Mouse (Mus musculus): ENCODE results near the gene 1700020D05Rik. TPM values are rescaled to one million over a fixed set of nuclear protein-coding genes. Genes with fewer than 3 reads are reported as not detected.

Gene 1700020D05Rik
- polyA plus RNA-seq, 2 experiments, result 0.81 TPM; not detected in 1

- Histone ChIP-seq H3K36me3 (replicated peaks; ENCODE audit: control insufficient read depth, insufficient read depth, low read depth) (no peaks in the 10 kb centered on the region), H3K27me3 (ENCODE audit: control insufficient read depth, insufficient read depth, low read length) (no peaks in the 10 kb centered on the region), H3K9ac (replicated peaks) (no peak overlapping the region), H3K27ac (no peak overlapping the region), H3K9me3 (ENCODE audit: control insufficient read depth, low read length) (no peaks in the 10 kb centered on the region), H3K4me3 (ENCODE audit: insufficient read depth in 1 of 2, low read depth in 2 of 2, low read length in 2 of 2) (no peak overlapping the region), H3K4me2 (ENCODE audit: low read depth) (no peak overlapping the region), H3K4me1 (replicated peaks; ENCODE audit: control insufficient read depth in 2 of 2, insufficient read depth in 2 of 2, low read length in 1 of 2) (peaks cover 2% of the 10 kb centered on the region in 2 experiments; a peak in 1 of 4 replicates)
- no peak for ATAC-seq (ENCODE audit: insufficient read depth)
- TF ChIP-seq EP300 (IDR thresholded peaks at IDR 0.05; ENCODE audit: low read depth), result no peak
- TF ChIP-seq CTCF (IDR thresholded peaks at IDR 0.05; ENCODE audit: low read depth), result no peak
- 50% methylated on average over 8 of the region's 8 CpGs for WGBS (ENCODE audit: insufficient replicate concordance)
- no peak for DNase-seq (ENCODE audit: low read depth in 3 of 3, low spot score in 3 of 3)
Observed at GRCm38 (mm10) chr19:5532520-5532919, 28.9 kb upstream of the 1700020D05Rik start.

- ATAC-seq (ENCODE audit: insufficient read depth) (no peak), DNase-seq (ENCODE audit: low read depth in 3 of 3, low spot score in 3 of 3) (no peak)
- no peak overlapping the region for H3K27ac ChIP-seq
- H3K9me3 ChIP-seq (ENCODE audit: control insufficient read depth, low read length), result no peaks in the 10 kb centered on the region
- 68% methylated on average over 7 of the region's 7 CpGs for WGBS (ENCODE audit: insufficient replicate concordance)
- no peaks in the 10 kb centered on the region for H3K27me3 ChIP-seq (ENCODE audit: control insufficient read depth, insufficient read depth, low read length)
- H3K36me3 ChIP-seq (replicated peaks; ENCODE audit: control insufficient read depth, insufficient read depth, low read depth), result no peaks in the 10 kb centered on the region
- no peak for TF ChIP-seq EP300 (IDR thresholded peaks at IDR 0.05; ENCODE audit: low read depth)
- TF ChIP-seq CTCF (IDR thresholded peaks at IDR 0.05; ENCODE audit: low read depth), result no peak
- H3K9ac ChIP-seq (replicated peaks), result no peak overlapping the region
- H3K4me1 ChIP-seq (replicated peaks; ENCODE audit: control insufficient read depth in 2 of 2, insufficient read depth in 2 of 2, low read length in 1 of 2), result peaks cover 2% of the 10 kb centered on the region in 2 experiments; a peak in 1 of 4 replicates
- no peak overlapping the region for H3K4me3 ChIP-seq (ENCODE audit: insufficient read depth in 1 of 2, low read depth in 2 of 2, low read length in 2 of 2)
- H3K4me2 ChIP-seq (ENCODE audit: low read depth), result no peak overlapping the region
Observed at GRCm38 (mm10) chr19:5530138-5530524, 26.5 kb upstream of the 1700020D05Rik start.

- no peaks in the 10 kb centered on the region for H3K36me3 ChIP-seq (replicated peaks; ENCODE audit: control insufficient read depth, insufficient read depth, low read depth)
- no peak overlapping the region for H3K9ac ChIP-seq (replicated peaks)
- H3K4me2 ChIP-seq (ENCODE audit: low read depth), result peak overlapping the region; percentile 55
- peak; percentile 76 to 83 (median 80) for DNase-seq (ENCODE audit: low read depth in 3 of 3, low spot score in 3 of 3)
- H3K4me3 ChIP-seq (ENCODE audit: insufficient read depth in 1 of 2, low read depth in 2 of 2, low read length in 2 of 2), result no peak overlapping the region
- TF ChIP-seq CTCF (IDR thresholded peaks at IDR 0.05; ENCODE audit: low read depth), result peak; percentile 99
- no peak for TF ChIP-seq EP300 (IDR thresholded peaks at IDR 0.05; ENCODE audit: low read depth)
- H3K27ac ChIP-seq, result no peak overlapping the region
- peak; percentile 91 for ATAC-seq (ENCODE audit: insufficient read depth)
- no peaks in the 10 kb centered on the region for H3K27me3 ChIP-seq (ENCODE audit: control insufficient read depth, insufficient read depth, low read length)
- no peaks in the 10 kb centered on the region for H3K9me3 ChIP-seq (ENCODE audit: control insufficient read depth, low read length)
- 20% methylated on average over 20 of the region's 20 CpGs for WGBS (ENCODE audit: insufficient replicate concordance)
- H3K4me1 ChIP-seq (replicated peaks; ENCODE audit: control insufficient read depth in 2 of 2, insufficient read depth in 2 of 2, low read length in 1 of 2), result peaks cover 2% of the 10 kb centered on the region in 2 experiments; a peak in 1 of 4 replicates
Observed at GRCm38 (mm10) chr19:5529325-5530137, 25.9 kb upstream of the 1700020D05Rik start.

GRCm38 (mm10) chr19:5525204-5525603 is 21.6 kb upstream of the 1700020D05Rik start:
- no peak overlapping the region for H3K9ac ChIP-seq (replicated peaks)
- H3K4me3 ChIP-seq (ENCODE audit: insufficient read depth in 1 of 2, low read depth in 2 of 2, low read length in 2 of 2), result no peak overlapping the region
- H3K4me1 ChIP-seq (replicated peaks; ENCODE audit: control insufficient read depth in 2 of 2, insufficient read depth in 2 of 2, low read length in 1 of 2), result peaks cover 2% of the 10 kb centered on the region in 2 experiments; a peak in 1 of 4 replicates
- ATAC-seq (ENCODE audit: insufficient read depth) (no peak), DNase-seq (ENCODE audit: low read depth in 3 of 3, low spot score in 3 of 3) (no peak)
- no peak for TF ChIP-seq CTCF (IDR thresholded peaks at IDR 0.05; ENCODE audit: low read depth)
- TF ChIP-seq EP300 (IDR thresholded peaks at IDR 0.05; ENCODE audit: low read depth), result no peak
- no peaks in the 10 kb centered on the region for H3K27me3 ChIP-seq (ENCODE audit: control insufficient read depth, insufficient read depth, low read length)
- H3K4me2 ChIP-seq (ENCODE audit: low read depth), result no peak overlapping the region
- no peak overlapping the region for H3K27ac ChIP-seq
- H3K9me3 ChIP-seq (ENCODE audit: control insufficient read depth, low read length), result no peaks in the 10 kb centered on the region
- 78% methylated on average over 5 of the region's 5 CpGs for WGBS (ENCODE audit: insufficient replicate concordance)
- H3K36me3 ChIP-seq (replicated peaks; ENCODE audit: control insufficient read depth, insufficient read depth, low read depth), result no peaks in the 10 kb centered on the region

GRCm38 (mm10) chr19:5518721-5519120 is 15.1 kb upstream of the 1700020D05Rik start:
- H3K27ac ChIP-seq, result no peak overlapping the region
- no peak overlapping the region for H3K4me3 ChIP-seq (ENCODE audit: insufficient read depth in 1 of 2, low read depth in 2 of 2, low read length in 2 of 2)
- 49% methylated on average over 3 of the region's 3 CpGs for WGBS (ENCODE audit: insufficient replicate concordance)
- DNase-seq (ENCODE audit: low read depth in 3 of 3, low spot score in 3 of 3) (no peak), ATAC-seq (ENCODE audit: insufficient read depth) (no peak)
- H3K9me3 ChIP-seq (ENCODE audit: control insufficient read depth, low read length), result no peaks in the 10 kb centered on the region
- TF ChIP-seq CTCF (IDR thresholded peaks at IDR 0.05; ENCODE audit: low read depth), result no peak
- no peak for TF ChIP-seq EP300 (IDR thresholded peaks at IDR 0.05; ENCODE audit: low read depth)
- H3K9ac ChIP-seq (replicated peaks), result no peak overlapping the region
- H3K4me1 ChIP-seq (replicated peaks; ENCODE audit: control insufficient read depth in 2 of 2, insufficient read depth in 2 of 2, low read length in 1 of 2), result no peaks in the 10 kb centered on the region
- no peak overlapping the region for H3K4me2 ChIP-seq (ENCODE audit: low read depth)
- no peaks in the 10 kb centered on the region for H3K36me3 ChIP-seq (replicated peaks; ENCODE audit: control insufficient read depth, insufficient read depth, low read depth)
- no peaks in the 10 kb centered on the region for H3K27me3 ChIP-seq (ENCODE audit: control insufficient read depth, insufficient read depth, low read length)
